Mouse (Mus musculus) heart, embryonic 12.5 days (tissue): ENCODE data around the gene Themis. TPM values are rescaled to one million over a fixed set of nuclear protein-coding genes. Genes with fewer than 3 reads are reported as not detected.

Source experiments
- ATAC-seq: fragments of 200-750 bp; cut with Nextera tagmentation; 2 replicates; pipeline ENCODE4 v1.8.0; 2017; ENCODE audit warnings: moderate TSS enrichment, moderate library complexity; ENCODE audit not compliant: insufficient number of reproducible peaks, low FRiP score
- H3K27ac ChIP-seq: fragments of 300-500 bp; sonication (generic); 2 replicates; pipeline ENCODE4 v1.5.1; 2016; ENCODE audit warnings: mild to moderate bottlenecking, moderate library complexity; ENCODE audit not compliant: poor library complexity, severe bottlenecking
- H3K27me3 ChIP-seq: fragments of 300-500 bp; sonication (generic); replicated peaks from 2 replicates; pipeline ENCODE4 v1.6.1; 2016; ENCODE audit warnings: mild to moderate bottlenecking, moderate library complexity
- H3K36me3 ChIP-seq: fragments of 300-500 bp; sonication (generic); 2 replicates; pipeline ENCODE4 v1.6.1; 2016; ENCODE audit warnings: mild to moderate bottlenecking, moderate library complexity
- H3K4me1 ChIP-seq: fragments of 300-500 bp; sonication (generic); replicated peaks from 2 replicates; pipeline ENCODE4 v1.6.1; 2016; ENCODE audit warnings: mild to moderate bottlenecking
- H3K4me2 ChIP-seq: fragments of 300-500 bp; sonication (generic); 2 replicates; pipeline ENCODE4 v1.6.1; 2016; ENCODE audit warnings: mild to moderate bottlenecking, moderate library complexity
- H3K4me3 ChIP-seq: fragments of 300-500 bp; sonication (generic); 2 replicates; pipeline ENCODE4 v1.5.1; 2016; ENCODE audit warnings: mild to moderate bottlenecking
- H3K9ac ChIP-seq: fragments of 300-500 bp; sonication (generic); 2 replicates; pipeline ENCODE4 v1.6.1; 2016; ENCODE audit warnings: mild to moderate bottlenecking, moderate library complexity
- H3K9me3 ChIP-seq: fragments of 300-500 bp; sonication (generic); replicated peaks from 2 replicates; pipeline ENCODE4 v1.6.1; 2016; ENCODE audit warnings: mild to moderate bottlenecking, moderate library complexity
- WGBS: fragments of 180-500 bp; shearing (Covaris S2); methylation state at CpG from one replicate; pipeline ENCODE4 v1.1.7; 2016; 5-methylcytosine and 5-hydroxymethylcytosine counted together
- polyA plus RNA-seq: library from polyadenylated mRNA; unstranded; fragments of >200 nt; fragmentation: Nextera tagmentation; extraction: Ambion mirVana; gene quantifications from 2 replicates; pipeline ENCODE4 v1.2.1, GENCODE M21; 2016

Themis gene
- not detected in 2 replicates for polyA plus RNA-seq

DNA sequence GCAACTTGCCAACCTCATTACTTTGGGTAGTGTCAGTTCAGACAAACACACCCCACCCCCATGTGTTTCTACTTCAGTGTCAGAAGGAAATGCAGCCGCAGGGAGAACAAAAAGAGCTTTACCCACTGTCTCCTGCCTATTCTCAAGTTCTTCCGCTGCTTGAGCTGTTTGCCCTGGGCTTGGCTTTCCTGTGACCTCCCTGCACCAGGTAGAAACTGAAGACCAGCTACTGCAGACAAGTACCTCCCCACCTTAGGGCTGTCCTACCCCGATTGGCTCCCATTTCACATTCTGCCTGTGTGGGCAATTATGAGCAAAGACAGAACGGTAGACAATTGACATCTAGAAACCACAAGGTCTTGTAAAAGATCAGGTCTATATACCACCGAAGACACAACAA, at the start of gene Themis:
Themis (plus strand) TSS at position 100 of the 400 bp plus-strand sequence.
- no peaks in the 10 kb centered on the region for H3K4me1 ChIP-seq
- no peaks in the 10 kb centered on the region for H3K36me3 ChIP-seq
- no peaks in the 10 kb centered on the region for H3K9me3 ChIP-seq
- no peaks in the 10 kb centered on the region for H3K27me3 ChIP-seq
- ATAC-seq: no peak
- no peak within 1 kb of the TSS for H3K4me2 ChIP-seq
- H3K4me3 ChIP-seq: no peak within 1 kb of the TSS
- H3K9ac ChIP-seq: no peak within 1 kb of the TSS
- H3K27ac ChIP-seq: no peak within 1 kb of the TSS
- WGBS: 57% methylated on average over 5 of the region's 5 CpGs

DNA sequence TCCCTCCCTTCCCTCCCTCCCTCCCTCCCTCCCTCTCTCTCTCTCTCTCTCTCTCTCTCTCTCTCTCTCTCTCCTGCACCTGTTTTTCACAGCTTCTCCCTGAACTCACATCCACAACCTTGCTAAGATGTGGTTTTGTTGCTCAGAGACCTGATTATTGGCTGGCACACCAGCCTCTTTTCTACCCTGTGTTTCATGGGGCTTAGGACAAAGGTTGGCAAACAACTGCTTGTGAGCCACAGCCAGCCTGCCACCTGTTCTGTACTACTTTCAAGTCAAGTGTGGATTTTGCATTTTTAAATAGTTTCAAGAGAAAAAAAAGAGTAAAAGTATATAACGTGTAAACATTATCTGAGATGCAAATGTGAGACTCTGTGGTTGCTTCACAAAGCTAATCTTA, 48.7 kb upstream of the Themis start:
- no peaks in the 10 kb centered on the region for H3K36me3 ChIP-seq
- H3K4me3 ChIP-seq: no peak overlapping the region
- H3K4me2 ChIP-seq: no peak overlapping the region
- no peak overlapping the region for H3K27ac ChIP-seq
- no peaks in the 10 kb centered on the region for H3K9me3 ChIP-seq
- 81% methylated on average over 1 of the region's 1 CpGs for WGBS
- no peak for ATAC-seq
- H3K27me3 ChIP-seq: no peaks in the 10 kb centered on the region
- H3K4me1 ChIP-seq: no peaks in the 10 kb centered on the region
- H3K9ac ChIP-seq: no peak overlapping the region

DNA sequence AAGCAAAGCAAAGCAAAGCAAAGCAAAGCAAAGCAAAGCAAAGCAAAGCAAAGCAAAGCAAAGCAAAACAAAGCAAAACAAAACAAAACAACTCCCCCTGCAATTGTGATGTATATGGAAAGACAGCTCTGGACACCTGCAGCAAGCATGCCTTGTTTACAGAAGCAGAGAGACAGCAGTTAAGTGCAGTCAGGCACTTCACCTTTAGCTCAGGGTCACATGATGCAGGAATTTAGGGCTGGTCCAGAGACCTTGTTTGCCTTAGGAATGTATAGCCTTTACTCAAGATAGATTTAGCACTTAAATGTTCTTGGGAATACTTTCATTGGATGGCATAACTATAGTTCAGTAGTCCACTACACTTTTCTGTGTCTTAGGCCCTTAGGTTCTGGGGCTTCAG, 32.1 kb upstream of the Themis start:
- no peak for ATAC-seq
- Histone ChIP-seq H3K4me1 (no peaks in the 10 kb centered on the region), H3K9ac (no peak overlapping the region), H3K9me3 (no peaks in the 10 kb centered on the region), H3K27ac (no peak overlapping the region), H3K4me2 (no peak overlapping the region), H3K27me3 (no peaks in the 10 kb centered on the region), H3K36me3 (no peaks in the 10 kb centered on the region), H3K4me3 (no peak overlapping the region)

DNA sequence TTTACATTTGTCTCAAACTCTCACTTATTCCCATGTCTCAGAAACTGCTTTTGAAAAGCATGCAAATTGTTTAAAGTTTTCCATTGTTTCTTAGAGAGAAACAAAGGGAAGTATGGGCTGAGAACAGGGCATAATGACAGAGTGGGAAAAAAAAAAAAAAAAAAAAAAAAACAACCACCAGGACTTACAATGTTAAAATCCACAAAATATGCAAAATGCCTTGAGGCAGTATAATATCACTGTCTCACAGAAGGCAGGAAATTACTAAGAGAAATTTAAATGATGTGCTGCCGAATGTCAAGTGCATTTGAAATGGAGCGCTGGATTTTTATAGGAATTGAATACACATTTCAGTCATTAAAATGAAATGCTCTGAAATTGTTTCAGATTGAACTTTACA, 26.3 kb upstream of the Themis start:
- Histone ChIP-seq H3K4me3 (no peak overlapping the region), H3K27me3 (no peaks in the 10 kb centered on the region), H3K9ac (no peak overlapping the region), H3K4me1 (no peaks in the 10 kb centered on the region), H3K27ac (no peak overlapping the region), H3K9me3 (no peaks in the 10 kb centered on the region), H3K4me2 (no peak overlapping the region), H3K36me3 (no peaks in the 10 kb centered on the region)
- WGBS: 90% methylated on average over 2 of the region's 2 CpGs
- no peak for ATAC-seq

DNA sequence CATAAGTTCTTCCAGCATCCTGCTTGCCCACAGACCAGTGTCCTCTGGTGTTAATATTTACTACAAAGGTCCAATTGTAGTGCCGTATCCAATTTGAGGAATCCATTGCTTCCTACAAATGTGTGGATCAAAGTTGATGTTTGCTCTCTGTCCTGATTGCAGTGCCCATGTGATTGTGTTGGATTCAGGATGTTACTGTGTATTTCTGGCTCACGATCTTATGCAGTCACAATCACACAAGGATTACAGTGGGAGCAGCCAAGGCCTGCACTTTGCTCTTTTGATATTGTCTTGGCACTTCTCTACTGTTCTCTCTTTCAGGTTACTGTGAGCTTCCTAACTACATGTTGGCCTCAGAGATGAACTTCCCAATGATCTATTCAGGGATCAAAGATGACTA, 20.3 kb upstream of the Themis start:
- Histone ChIP-seq H3K4me1 (no peaks in the 10 kb centered on the region), H3K27ac (no peak overlapping the region), H3K27me3 (no peaks in the 10 kb centered on the region), H3K9ac (no peak overlapping the region), H3K36me3 (no peaks in the 10 kb centered on the region), H3K4me2 (no peak overlapping the region), H3K9me3 (no peaks in the 10 kb centered on the region), H3K4me3 (no peak overlapping the region)
- ATAC-seq: no peak
- 88% methylated on average over 2 of the region's 2 CpGs for WGBS

DNA sequence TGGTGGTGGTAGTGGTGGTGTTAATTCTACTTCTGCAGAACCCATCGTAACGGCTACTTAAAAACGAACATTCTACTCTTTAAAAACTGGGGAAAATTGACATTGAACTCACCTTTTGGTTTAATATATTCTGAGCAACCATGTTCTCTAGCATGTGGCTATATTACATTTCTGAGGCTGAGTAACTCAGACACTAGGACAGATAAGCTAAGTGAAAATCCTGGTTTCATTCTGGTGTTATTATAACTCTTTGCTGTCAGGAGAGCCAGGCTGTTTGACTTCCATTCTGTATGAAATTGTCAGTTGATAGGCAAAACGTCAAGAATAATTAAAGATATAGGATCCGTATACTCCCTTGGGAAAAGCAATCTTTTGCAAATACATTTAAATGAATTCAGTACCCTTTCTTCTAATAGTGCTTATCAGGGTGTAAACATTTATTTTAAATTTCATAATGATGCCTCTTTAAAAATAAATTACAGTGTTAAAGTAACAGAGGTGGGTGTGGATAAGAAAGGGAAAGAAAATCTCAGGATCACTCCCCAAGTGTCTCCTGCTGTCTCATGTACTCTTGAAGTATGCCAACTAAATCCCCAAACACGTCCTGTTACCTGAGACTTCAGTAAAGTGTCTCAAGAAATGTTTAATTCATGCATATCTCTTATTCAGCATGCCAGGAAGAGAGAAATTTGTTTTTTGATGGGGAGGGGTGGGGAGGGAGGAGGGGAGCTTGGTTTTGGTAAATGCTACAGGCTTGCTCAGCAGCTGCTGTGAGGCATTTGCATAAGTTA, 18.9 kb upstream of the Themis start:
- no peak overlapping the region for H3K4me2 ChIP-seq
- 66% methylated on average over 6 of the region's 6 CpGs for WGBS
- no peak for ATAC-seq

DNA sequence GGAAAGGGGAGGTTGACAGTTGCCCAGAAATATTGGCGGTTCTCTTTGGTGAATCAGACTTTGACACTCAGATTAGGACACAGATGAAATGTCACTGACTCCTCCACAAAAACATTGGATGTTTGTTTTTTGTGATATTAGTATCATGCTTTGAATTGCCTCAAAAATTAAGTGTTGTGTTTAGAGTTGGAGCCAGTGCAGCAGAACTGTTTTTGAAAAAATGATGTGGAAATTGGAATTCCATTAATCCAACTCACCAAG, 18.3 kb upstream of the Themis start:
- Histone ChIP-seq H3K4me1 (no peaks in the 10 kb centered on the region), H3K9ac (no peak overlapping the region), H3K9me3 (no peaks in the 10 kb centered on the region), H3K27ac (no peak overlapping the region), H3K27me3 (no peaks in the 10 kb centered on the region), H3K4me3 (no peak overlapping the region), H3K36me3 (no peaks in the 10 kb centered on the region), H3K4me2 (no peak overlapping the region)
- no peak for ATAC-seq
- WGBS: 22% methylated on average over 1 of the region's 1 CpGs

More for the DNA sequence above, 18.9 kb upstream of the Themis start:
- Histone ChIP-seq H3K27ac (no peak overlapping the region), H3K9ac (no peak overlapping the region), H3K36me3 (no peaks in the 10 kb centered on the region), H3K27me3 (no peaks in the 10 kb centered on the region), H3K4me1 (no peaks in the 10 kb centered on the region), H3K9me3 (no peaks in the 10 kb centered on the region), H3K4me3 (no peak overlapping the region)

DNA sequence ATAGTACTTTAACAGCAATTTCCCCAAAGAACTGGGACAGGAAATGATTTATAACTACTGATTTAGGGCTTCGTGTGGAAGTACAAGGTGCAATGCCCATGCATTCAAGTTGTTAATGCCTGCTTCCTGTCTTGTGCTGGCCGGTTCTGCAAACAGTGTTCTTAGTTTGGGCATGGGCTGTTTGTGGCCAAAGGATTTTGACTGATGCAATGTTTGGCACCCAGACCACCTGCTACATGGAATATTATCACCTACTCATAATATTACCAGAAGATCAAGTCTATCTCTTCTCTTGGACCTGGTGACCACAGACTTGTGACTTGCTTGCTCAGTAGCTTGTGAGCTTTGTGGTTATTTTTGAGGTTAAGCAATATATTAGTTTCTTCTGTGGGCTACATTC, 16.2 kb upstream of the Themis start:
- 69% methylated on average over 2 of the region's 2 CpGs for WGBS
- no peaks in the 10 kb centered on the region for H3K4me1 ChIP-seq
- no peak overlapping the region for H3K4me3 ChIP-seq
- H3K27ac ChIP-seq: no peak overlapping the region
- no peaks in the 10 kb centered on the region for H3K9me3 ChIP-seq
- H3K9ac ChIP-seq: no peak overlapping the region
- no peaks in the 10 kb centered on the region for H3K36me3 ChIP-seq
- H3K27me3 ChIP-seq: no peaks in the 10 kb centered on the region
- H3K4me2 ChIP-seq: no peak overlapping the region
- ATAC-seq: no peak

DNA sequence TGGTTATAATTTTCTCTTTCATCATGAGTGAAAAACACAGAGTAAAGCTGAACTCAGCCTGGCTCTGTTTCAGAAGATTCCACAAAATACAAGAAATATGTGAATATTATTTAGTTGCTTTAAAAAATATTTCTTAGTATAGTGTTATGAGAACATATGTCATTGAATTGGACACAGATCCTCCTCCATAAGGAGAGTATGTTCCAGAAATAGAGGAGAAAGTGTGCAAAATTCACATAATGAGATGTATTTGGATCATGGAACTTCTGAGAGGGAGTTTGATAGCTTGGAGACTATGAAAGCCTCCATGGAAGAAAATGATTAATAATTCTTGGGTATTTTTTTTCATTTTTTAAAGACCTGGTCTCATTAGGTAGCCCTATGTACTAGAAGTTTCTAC, 13.4 kb upstream of the Themis start:
- H3K36me3 ChIP-seq: no peaks in the 10 kb centered on the region
- no peaks in the 10 kb centered on the region for H3K27me3 ChIP-seq
- no peak overlapping the region for H3K9ac ChIP-seq
- no peak overlapping the region for H3K27ac ChIP-seq
- H3K4me3 ChIP-seq: no peak overlapping the region
- no peak overlapping the region for H3K4me2 ChIP-seq
- H3K9me3 ChIP-seq: no peaks in the 10 kb centered on the region
- ATAC-seq: no peak
- H3K4me1 ChIP-seq: no peaks in the 10 kb centered on the region

DNA sequence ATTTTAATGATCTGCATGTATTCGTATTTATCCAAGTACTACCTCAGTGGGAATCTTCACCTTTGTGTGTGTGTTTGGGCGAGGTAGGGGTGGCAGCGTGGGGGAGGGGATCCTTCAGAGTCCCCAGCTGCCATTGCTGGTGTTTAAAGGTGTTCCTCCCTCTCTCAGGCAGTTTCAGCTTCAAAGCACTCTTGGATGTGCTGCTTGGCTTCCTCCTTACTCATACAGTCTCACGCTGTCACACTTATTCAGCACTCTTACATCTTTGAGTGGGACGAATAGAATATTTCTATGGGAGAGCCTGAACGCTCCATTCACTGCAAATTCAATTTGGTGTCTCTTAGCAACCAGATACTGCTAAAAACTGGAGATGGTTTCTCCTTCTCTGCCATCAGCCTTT, 3.0 kb upstream of the Themis start:
- H3K9ac ChIP-seq: no peak overlapping the region
- no peaks in the 10 kb centered on the region for H3K27me3 ChIP-seq
- no peaks in the 10 kb centered on the region for H3K36me3 ChIP-seq
- no peak overlapping the region for H3K4me3 ChIP-seq
- no peak for ATAC-seq
- no peaks in the 10 kb centered on the region for H3K4me1 ChIP-seq
- no peak overlapping the region for H3K27ac ChIP-seq
- H3K9me3 ChIP-seq: no peaks in the 10 kb centered on the region
- 70% methylated on average over 6 of the region's 6 CpGs for WGBS
- no peak overlapping the region for H3K4me2 ChIP-seq

DNA sequence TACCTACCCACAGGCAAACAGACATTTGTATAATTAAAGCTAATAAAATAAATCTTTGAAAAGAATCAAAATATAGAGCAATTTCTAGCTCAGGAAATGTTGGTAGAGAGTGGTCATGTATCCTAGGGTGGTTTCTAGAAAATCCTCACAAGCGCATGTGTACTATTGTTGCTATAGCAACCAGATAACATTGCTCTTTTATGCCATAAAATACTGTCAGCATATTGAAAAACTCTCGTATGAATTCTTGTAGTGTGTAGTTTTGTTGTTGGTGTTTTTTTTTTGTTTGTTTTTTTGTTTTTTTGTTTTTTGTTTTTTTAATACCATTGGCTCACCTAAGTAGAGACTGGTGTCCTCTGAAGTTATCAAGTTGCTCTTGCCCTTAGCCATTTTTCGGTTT, 5.8 kb downstream of the Themis start:
- Histone ChIP-seq H3K4me2 (no peak overlapping the region), H3K9me3 (no peaks in the 10 kb centered on the region), H3K36me3 (no peaks in the 10 kb centered on the region), H3K4me3 (no peak overlapping the region), H3K9ac (no peak overlapping the region), H3K27me3 (no peaks in the 10 kb centered on the region), H3K4me1 (no peaks in the 10 kb centered on the region), H3K27ac (no peak overlapping the region)
- no peak for ATAC-seq
- WGBS: 78% methylated on average over 3 of the region's 3 CpGs

DNA sequence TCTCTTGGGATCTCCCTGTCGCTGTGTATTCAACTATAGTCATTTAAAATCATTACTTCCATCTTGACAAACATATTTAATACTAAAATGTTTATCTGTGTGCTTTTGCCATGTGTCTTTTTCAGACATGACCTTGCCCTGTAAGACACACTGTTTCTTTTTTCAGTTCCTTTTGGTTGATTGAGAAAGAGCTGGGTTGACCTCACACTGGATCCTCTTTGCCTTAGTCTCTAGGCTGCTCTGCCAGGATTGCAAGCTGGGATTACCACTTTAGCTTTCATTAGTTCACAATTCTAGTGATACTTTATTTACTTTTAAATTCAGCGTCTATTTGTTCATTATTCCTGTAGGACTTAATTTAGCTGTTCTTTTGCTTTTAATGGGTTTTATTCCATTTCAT, 7.2 kb downstream of the Themis start:
- H3K27me3 ChIP-seq: no peaks in the 10 kb centered on the region
- ATAC-seq: no peak
- no peak overlapping the region for H3K27ac ChIP-seq
- no peak overlapping the region for H3K9ac ChIP-seq
- WGBS: 82% methylated on average over 2 of the region's 2 CpGs
- H3K4me2 ChIP-seq: no peak overlapping the region
- H3K4me3 ChIP-seq: no peak overlapping the region
- no peaks in the 10 kb centered on the region for H3K4me1 ChIP-seq
- no peaks in the 10 kb centered on the region for H3K36me3 ChIP-seq
- H3K9me3 ChIP-seq: no peaks in the 10 kb centered on the region
